26 mouse cellular contexts compared by ENCODE assay signal in the genomic region with DNA sequence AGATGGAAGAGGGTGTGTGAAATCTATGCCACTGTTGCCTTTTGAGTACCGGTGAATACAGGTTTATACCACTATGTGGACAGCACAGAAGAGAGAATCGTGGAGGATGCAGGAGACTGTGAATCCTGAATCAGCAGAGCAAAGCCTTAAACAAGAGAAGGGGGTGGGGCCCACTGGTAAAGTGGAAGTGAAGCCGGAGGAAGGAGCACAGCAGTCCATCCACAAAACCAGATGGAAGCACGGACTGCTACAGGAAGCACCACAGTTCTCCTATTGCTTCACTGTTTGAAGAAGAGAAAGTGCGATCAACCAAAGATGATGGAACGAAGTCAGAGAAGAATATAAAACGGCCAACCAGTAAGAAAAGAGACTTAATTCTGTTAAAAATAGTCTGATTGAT. TPM values are rescaled to one million over a fixed set of nuclear protein-coding genes. Genes with fewer than 3 reads are reported as not detected.
"Had no signal": no experiment of that assay in that cellular context is flagged by ENCODE, and none has a peak within 500 bp of the region (broad histone marks: within the 10 kb centered on the region; RNA-seq: fewer than 3 reads in every experiment).

No protein-coding gene starts in this region.

- ATAC-seq: hindbrain, postnatal 0 days; intestine, embryonic 16.5 days had no signal

- DNase-seq: gastrocnemius, postnatal 14 days; gastrocnemius, postnatal 36 days; heart, adult 2 months; heart, postnatal 10 days; heart, postnatal 4 days; kidney, adult 11 months; kidney, adult 2 months; kidney, adult 9 months; kidney, postnatal 14 days; kidney, postnatal 36 days; layer of hippocampus, adult 9-11 months; layer of hippocampus, postnatal 36 days; left cerebral cortex, postnatal 4 days; liver, embryonic 13.5 days had no signal

RNA-seq across cellular contexts. Expression of gene Gprc6a, which starts 11.1 kb away (rescaled TPM):
- total RNA-seq: gastrocnemius, adult 18-20 months; gastrocnemius, adult 8-10 months; gastrocnemius, postnatal 14 days; gastrocnemius, postnatal 36 days; heart, adult 2 months; heart, postnatal 10 days; heart, postnatal 25 days; heart, postnatal 4 days; hindbrain, postnatal 0 days; layer of hippocampus, adult 18-20 months; layer of hippocampus, adult 8-10 months; layer of hippocampus, postnatal 14 days; layer of hippocampus, postnatal 36 days; left cerebral cortex, adult 18-20 months; left cerebral cortex, adult 8-10 months; left cerebral cortex, postnatal 10 days; left cerebral cortex, postnatal 25 days; left cerebral cortex, postnatal 4 days had no signal

RNA-seq across cellular contexts. Expression of gene Fam162b, which starts 29.8 kb away (rescaled TPM):
- total RNA-seq: gastrocnemius, adult 18-20 months; gastrocnemius, adult 8-10 months; gastrocnemius, postnatal 14 days; gastrocnemius, postnatal 36 days; heart, adult 2 months; heart, postnatal 10 days; heart, postnatal 25 days; heart, postnatal 4 days; hindbrain, postnatal 0 days; layer of hippocampus, adult 18-20 months; layer of hippocampus, adult 8-10 months; layer of hippocampus, postnatal 14 days; layer of hippocampus, postnatal 36 days; left cerebral cortex, adult 18-20 months; left cerebral cortex, adult 8-10 months; left cerebral cortex, postnatal 10 days; left cerebral cortex, postnatal 25 days had no signal

RNA-seq across cellular contexts. Expression of gene Rfx6, which starts 57.4 kb away (rescaled TPM):
- total RNA-seq: gastrocnemius, adult 18-20 months; gastrocnemius, adult 8-10 months; gastrocnemius, postnatal 14 days; gastrocnemius, postnatal 36 days; heart, adult 2 months; heart, postnatal 10 days; heart, postnatal 25 days; heart, postnatal 4 days; hindbrain, postnatal 0 days; layer of hippocampus, adult 18-20 months; layer of hippocampus, adult 8-10 months; layer of hippocampus, postnatal 14 days; layer of hippocampus, postnatal 36 days; left cerebral cortex, adult 18-20 months; left cerebral cortex, adult 8-10 months; left cerebral cortex, postnatal 10 days; left cerebral cortex, postnatal 25 days; left cerebral cortex, postnatal 4 days had no signal
